Mouse (Mus musculus): ENCODE measurements around the gene Npas2. TPM values are rescaled to one million over a fixed set of nuclear protein-coding genes. Genes with fewer than 3 reads are reported as not detected.

Gene Npas2
- under 1 TPM in 1 of 2 experiments, not detected in 1; 0.04 TPM for polyA plus RNA-seq (2012; fragmentation: generic; extraction: Trizol)

DNA sequence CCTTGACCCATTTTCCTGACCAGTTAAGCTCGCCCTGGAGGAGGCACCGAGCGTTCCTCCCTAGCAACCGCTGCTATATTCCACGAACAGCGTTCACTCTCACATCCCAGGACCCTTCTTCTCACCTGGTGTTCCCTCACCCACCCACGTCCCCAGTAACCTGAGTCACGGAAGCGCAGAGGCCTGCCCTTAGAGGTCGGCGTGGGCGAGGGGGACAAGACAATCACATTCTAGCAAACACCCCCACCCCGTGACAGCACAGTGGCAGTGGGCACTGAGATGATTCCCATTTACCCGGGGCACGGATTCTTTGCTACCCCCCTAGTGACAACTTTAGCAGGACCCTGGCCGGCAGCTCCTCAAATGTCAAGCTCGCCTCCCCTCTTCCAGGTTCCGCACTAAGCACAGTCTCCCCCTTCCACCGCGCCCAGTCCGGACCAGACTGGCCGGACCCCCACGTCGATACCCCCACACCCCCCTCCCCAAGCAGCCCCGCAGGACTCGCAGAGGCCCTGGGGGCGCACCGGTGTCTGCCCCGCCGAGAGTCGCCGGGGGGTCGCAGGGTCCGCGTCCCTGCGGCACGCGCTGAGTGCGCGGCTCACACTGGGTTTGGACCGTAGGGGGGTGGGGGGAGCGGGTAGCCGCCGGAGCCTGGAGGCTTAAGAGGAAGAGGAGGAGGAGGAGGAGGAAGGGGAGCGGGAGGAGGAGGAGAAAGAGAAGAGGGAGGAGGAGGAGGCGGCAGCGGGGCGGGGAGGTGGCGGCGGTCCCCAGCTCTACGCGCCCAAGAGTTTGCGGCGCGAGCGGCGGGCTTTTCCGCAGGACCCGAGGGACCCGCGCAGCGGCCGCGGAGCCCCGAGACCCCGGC, at the start of gene Npas2:
TSS of gene Npas2 (plus strand) at position 735 of the 865 bp plus-strand sequence.

DNA sequence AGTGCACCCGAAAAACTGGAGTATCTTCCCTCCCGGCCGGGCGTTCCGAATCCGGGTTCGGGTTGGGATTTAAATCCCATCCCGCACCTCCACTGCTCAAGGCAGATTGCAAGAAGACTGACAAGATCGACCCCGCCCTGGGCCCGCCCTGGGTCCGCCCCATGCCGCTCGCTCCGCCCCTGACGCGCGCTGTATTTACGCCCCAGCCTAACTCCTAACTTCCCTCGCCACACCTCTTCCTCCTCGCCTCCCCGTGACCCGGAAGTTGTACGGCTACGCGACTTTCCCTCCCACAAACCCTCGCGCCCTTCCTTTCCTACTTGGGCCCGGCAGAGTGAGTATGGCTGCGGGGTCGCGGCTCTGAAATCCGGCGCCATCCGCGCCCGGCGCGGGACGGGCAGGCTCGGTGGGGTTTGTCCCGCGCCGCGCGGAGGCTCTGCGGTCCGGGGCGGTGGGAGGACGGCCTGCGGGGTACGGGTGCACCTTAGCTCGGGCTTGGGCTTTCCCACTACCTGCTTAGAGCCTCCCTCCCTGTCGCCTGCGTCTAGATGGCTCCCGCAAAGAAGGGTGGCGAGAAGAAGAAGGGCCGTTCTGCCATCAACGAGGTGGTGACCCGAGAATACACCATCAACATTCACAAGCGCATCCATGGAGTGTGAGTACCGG, 174.2 kb downstream of the Npas2 start, which contains the start of gene Rpl31:
TSS of gene Rpl31 (plus strand) at position 242 of the 666 bp plus-strand sequence.

Other genes starting within 250 kb of the Npas2 start
- gene Pdcl3, start 208.1 kb upstream of the Npas2 start, polyA plus RNA-seq (2012; fragmentation: generic; extraction: Trizol) = 10 to 100 TPM; 13.7 to 51.5 TPM
- 1,000 to 10,000 TPM; 1,849 to 2,708 TPM for gene Rpl31, start 174.1 kb downstream of the Npas2 start, polyA plus RNA-seq (2012; fragmentation: generic; extraction: Trizol)